Mouse (Mus musculus) T-cell, adult 2 months (primary cell): ENCODE results near the gene Hnrnpa3.

Experiments used
- DNase-seq: peaks from one replicate; pipeline ENCODE4 v3.0.0; 2022; ENCODE audit warnings: low spot score

Hnrnpa3 gene

DNA sequence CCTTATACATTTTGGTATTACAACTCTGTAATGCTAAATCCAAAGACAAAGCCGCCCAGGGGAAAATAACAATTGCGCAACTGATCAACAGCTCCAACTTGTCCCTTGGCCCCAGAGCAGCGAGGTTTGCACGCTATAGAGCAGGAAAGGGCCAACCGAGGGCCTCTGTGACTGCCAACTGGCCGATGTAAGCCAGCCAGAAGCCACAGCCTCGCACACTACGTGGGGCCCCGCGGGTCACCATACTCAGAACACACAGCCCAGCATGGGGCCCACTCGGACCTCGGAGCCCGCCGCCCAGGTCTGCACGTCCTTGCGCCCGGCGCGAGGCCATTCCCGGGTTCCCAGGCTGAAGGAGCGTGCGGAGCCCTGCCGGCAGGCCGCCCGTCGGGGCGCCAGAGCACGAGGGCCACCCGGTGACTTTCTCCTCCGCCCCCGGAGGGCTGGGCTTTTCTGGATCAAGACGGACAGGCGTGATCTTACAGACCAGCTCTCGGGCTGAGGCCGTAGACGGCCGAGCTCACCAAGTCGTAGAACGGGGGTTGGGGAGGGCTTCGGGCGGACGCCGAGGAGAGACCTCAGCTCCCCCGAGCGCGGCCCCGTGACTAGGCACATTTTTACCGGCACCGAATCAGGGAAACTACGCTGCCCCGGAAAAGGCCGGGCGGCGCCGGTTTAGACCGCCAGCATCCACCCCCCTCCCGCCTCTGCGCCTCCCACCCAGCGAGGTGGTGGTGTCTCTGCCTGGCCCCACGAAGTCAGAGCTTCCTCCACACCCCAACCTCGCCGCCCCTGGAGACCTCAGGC lies 44.5 kb downstream of the Hnrnpa3 start:
- DNase-seq, result peak; percentile 87

DNA sequence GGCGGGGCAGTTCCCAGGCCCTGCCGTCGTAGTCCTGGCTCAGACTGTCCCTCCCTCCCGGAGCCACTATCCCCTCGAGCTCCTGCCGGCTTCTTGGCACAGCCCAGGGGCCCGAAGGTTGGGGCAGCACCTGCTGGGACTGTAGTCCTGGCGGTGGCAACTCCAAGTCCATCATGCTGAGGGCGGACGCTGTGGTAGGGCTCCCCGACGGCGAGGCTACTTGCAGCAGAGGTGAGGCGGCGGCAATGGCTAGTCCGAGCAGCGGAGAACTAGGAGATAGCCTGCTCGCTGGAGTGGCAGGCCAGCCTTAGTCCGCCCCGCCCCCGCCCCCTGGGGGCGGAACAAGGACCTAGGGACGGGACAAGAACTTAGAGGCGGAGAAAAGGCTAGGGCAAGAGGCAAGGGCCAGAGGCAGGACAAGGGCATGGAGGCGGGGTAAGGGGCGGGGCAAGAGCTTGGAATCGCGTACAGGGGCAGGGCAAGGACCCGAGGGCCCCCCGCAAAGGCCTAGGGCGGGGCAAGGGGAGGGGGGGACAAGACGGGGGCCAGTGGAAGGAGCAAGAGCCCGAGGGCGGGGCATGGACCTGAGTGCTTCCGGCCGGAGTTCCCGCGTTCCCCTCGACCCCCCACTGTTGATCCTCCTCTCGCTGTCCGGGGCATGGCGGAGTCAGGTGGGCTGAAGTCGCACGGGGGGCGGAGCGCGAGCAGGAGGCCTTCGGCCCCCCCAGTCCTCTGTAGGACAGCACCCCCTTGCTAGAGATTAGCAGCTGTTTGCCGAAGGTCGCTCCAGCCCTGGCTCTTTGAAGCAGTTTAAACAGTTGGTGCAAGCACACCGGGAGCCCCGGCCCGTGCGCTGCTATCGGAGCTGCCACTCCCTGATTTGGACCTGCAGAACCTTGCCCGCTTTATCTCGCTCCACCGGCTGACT lies 45.4 kb downstream of the Hnrnpa3 start, which contains the start of gene Nfe2l2:
Nfe2l2 (minus strand) TSS at position 408 of the 928 bp plus-strand sequence.
- DNase-seq, result peak; percentile 88

DNA sequence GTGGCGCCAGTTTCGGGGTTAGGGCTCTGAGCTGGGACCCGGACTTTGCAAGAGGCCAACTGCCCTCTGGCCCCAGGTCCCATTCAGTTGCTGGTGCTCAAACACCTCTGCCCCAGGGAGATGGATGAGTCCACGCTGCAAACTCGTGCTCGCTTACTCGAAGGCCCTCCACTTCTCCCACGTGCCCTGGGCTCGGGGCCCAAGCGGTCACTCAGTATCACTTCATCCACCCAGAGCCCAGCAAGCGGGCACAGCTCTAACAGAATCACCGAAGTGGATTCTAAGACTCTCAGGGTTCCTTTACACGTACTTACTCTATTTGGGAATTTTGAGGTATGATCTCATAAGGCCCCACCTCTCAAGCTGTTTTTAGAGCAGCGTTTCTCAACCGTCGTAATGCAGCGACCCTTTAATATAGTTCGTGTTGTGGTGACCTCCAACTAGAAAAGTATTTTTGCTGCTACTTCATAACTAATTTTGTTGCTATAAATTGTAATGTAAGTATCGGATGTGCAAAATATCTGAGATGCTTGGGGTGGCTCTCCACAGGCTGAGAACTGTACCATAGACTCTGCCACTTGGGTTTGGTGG lies 46.2 kb downstream of the Hnrnpa3 start:
- DNase-seq, result no peak

DNA sequence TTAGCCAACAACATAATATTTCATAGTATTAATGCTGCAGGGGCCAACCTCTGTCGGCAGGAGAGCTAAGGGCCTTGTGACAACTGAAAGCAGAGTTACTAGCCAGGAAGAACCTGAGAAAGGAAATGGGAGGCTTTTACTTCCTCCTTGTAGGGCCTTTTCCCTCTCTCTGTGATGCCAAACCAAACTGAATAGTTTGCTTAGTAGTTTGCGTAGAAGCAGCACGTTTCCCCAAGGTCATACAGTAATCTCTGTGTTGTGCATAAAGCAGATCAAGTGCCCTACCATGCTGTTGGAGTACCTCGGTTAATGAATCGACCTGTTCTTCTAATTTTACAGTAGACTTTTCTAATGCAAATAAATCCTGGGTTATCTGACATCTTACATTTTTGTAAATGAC lies 47.4 kb downstream of the Hnrnpa3 start:
- DNase-seq, result no peak

DNA sequence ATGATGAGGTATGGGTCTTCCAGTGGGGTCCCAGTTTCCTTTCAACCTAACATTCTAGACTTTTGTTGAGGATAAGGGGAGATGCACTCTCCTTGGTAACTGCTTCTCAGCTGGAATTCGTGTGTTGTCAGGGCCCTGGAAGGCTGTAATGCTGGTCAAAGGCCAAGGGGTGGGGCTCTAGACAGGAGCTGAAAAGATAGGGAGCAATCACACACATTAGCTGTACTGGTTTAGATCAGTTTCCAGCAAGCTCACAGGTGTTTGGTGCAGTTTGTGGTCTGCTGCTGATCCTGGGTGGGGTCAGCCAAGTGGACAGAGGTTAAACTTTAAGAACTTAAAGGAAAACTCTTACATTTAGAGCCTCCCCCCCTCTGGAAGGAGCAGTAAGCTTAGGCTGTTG lies 48.4 kb downstream of the Hnrnpa3 start:
- DNase-seq, result no peak

DNA sequence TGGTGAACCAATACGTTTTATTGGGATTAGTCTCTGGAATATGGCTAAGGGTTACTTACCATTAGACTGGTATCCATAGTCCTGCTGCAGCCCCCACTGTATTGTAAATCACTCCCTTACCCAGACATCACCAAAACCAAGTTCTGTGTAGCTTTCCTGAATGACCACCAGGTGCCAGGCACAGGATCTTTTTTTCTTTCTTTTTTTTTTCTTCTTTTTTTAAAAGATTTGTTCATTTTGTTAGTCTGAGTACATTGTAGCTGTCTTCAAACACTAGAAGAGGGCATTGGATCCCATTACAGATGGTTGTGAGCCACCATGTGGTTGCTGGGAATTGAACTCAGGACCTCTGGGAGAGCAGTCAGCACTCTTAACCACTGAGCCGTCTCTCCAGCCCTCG lies 54.0 kb downstream of the Hnrnpa3 start:
- DNase-seq, result no peak

DNA sequence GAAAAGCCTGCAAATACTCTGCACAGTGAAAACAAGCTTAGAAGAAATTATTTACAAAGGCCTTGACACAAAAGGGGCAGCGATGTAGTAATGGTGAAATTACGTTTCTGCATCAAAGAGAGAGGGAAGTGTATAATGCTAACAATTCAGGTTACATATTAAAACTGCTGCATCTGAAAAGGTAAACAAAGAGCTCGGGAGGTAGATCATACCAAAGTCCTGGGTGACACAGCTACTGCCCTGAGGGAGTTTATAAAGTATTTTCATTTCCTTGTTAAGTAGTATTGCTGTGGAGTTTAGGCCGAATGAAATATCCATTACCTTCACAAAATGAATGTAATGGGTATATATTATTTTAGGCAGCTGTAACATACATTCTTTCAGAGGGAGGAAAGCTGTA lies 55.7 kb downstream of the Hnrnpa3 start:
- no peak for DNase-seq

DNA sequence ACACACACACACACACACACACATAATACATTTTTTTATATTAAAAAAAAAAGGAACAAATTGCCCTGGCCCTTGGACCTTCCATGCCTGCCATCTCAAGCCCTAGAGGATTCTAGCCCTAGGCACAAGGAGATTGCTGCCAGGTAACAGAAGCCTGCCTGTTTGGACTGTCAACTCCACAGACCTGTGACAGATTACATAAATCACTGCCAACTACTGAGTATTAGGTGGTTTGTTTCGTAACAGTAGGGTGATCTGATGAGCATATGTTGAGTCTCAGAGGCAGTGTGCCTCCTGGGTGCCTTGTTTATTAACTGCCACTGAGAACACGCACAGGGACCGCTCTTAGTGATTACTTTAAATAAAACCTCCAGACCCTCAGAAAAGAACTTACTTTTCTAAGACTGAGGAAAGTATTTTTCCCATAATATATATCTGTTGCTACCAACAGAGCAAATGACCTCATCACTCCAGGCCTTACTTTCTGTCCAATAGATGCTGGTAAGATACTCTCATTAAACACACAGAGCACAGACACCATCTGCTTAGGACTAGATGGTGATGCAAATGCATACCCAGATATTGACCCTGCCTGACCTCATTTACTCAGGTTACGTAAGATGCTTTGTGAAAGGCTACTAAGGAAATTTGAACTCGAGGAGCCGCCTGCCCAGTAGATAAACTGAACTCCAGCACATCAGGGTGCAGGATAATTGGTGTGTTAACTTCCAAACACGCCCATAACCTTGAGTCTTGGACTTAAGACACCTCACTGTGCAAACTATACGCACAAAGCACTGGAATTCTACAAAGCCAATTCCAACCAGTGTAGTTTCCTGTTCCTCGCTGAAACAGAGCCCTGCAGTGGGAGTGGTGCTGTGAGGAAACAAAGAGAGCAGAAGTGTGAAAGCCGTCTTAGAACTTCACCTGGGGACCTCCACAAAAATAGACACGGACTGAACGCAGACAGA lies 57.3 kb downstream of the Hnrnpa3 start:
- no peak for DNase-seq
